9 mouse cellular contexts compared by ENCODE assay signal in genomic region chr1:33892784-33893183, GRCm38 (mm10). TPM values are rescaled to one million over a fixed set of nuclear protein-coding genes. Genes with fewer than 3 reads are reported as not detected.
DNase-seq lines count a peak whose midpoint lies in the region; ATAC-seq lines count a peak whose summit lies in the region.
"Had no signal": no experiment of that assay in that cellular context is flagged by ENCODE, and none has a peak within 500 bp of the region (broad histone marks: within the 10 kb centered on the region; RNA-seq: fewer than 3 reads in every experiment).

No protein-coding gene starts in this region.

- no peak overlapping the region for H3K27ac ChIP-seq in kidney, embryonic 15.5 days
- H3K27ac ChIP-seq: liver, embryonic 13.5 days had no signal

- no peak overlapping the region for H3K9ac ChIP-seq in kidney, embryonic 15.5 days
- H3K9ac ChIP-seq: liver, embryonic 13.5 days had no signal

- peak; percentile 21 for DNase-seq in kidney, adult 18-20 months
- DNase-seq in 416B (ENCODE audit: low read depth) = peak; percentile 57
- peak; percentile 67 for DNase-seq in ES-CJ7 (ENCODE audit: low read depth, low spot score)
- peak; percentile 69 for DNase-seq in cerebellum, adult 8-10 months
- DNase-seq in kidney, postnatal 36 days = peak; percentile 27 to 76
- peak; percentile 27 to 39 for DNase-seq in natural killer cell, adult 2 months (ENCODE audit: low spot score in 2 of 2)
- DNase-seq: liver, embryonic 13.5 days had no signal

- H3K36me3 ChIP-seq in kidney, embryonic 15.5 days = no peaks in the 10 kb centered on the region
- H3K36me3 ChIP-seq: liver, embryonic 13.5 days had no signal

- WGBS in kidney, embryonic 15.5 days = 72% methylated on average over 10 of the region's 10 CpGs

- no peak overlapping the region for H3K4me3 ChIP-seq in kidney, embryonic 15.5 days (replicated peaks)
- H3K4me3 ChIP-seq: liver, embryonic 13.5 days had no signal

- no peak overlapping the region for H3K4me2 ChIP-seq in kidney, embryonic 15.5 days
- H3K4me2 ChIP-seq: liver, embryonic 13.5 days had no signal

- H3K9me3 ChIP-seq in kidney, embryonic 15.5 days (replicated peaks) = no peaks in the 10 kb centered on the region
- H3K9me3 ChIP-seq: liver, embryonic 13.5 days had no signal

- H3K27me3 ChIP-seq in kidney, embryonic 15.5 days = no peaks in the 10 kb centered on the region
- H3K27me3 ChIP-seq: liver, embryonic 13.5 days had no signal

- no peaks in the 10 kb centered on the region for H3K4me1 ChIP-seq in kidney, embryonic 15.5 days
- H3K4me1 ChIP-seq: liver, embryonic 13.5 days had no signal

- ATAC-seq in kidney, embryonic 15.5 days (replicated peaks; ENCODE audit: low FRiP score) = no peak
- no peak for ATAC-seq in activated CD4-positive, CD25-positive, alpha-beta regulatory T cell, adult 4 months

RNA-seq across cellular contexts. Expression of gene Bend6, which starts 14.8 kb away (rescaled TPM):
- polyA plus RNA-seq in kidney, embryonic 15.5 days (2015; fragmentation: Nextera tagmentation; extraction: Ambion mirVana) = 0.48 and 0.64 TPM in 2 replicates
- polyA plus RNA-seq in activated CD4-positive, CD25-positive, alpha-beta regulatory T cell, adult 4 months (2017; shearing (Covaris generic)) = 1 to 10 TPM; 2.2 to 6.0 TPM

RNA-seq across cellular contexts. Expression of gene Dst, which starts 15.2 kb away (rescaled TPM):
- polyA plus RNA-seq in kidney, embryonic 15.5 days (2015; fragmentation: Nextera tagmentation; extraction: Ambion mirVana) = 25.6 and 27.9 TPM in 2 replicates
- polyA plus RNA-seq in activated CD4-positive, CD25-positive, alpha-beta regulatory T cell, adult 4 months (2017; shearing (Covaris generic)) = 10 to 100 TPM; 20.3 to 21.7 TPM
